Comparison of ENCODE assay signal across 17 mouse cellular contexts in the genomic region with DNA sequence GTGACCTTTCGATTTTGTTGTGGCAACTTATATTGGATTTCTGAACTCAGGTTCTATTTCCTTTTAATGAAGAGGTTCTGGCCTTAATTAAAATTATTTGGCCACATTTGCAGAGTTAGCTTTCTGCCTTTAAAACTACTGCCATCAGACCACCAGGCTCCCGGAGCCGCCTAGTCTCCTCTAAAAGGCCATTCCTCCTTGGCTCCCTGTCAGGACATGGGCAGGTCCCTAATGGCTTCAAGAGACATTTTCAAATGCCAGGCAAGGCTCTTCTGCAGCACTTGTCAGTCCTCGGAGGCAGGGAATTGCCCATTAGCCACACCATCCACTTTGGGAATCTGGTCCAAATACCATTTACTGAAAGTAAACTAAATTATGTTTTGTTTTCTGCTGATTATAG.
A peak's percentile ranks its signal among the peaks of the same experiment; 100 is the strongest.
DNase-seq lines count a peak whose midpoint lies in the region; ATAC-seq and TF ChIP-seq lines count a peak whose summit lies in the region.
"Had no signal": no experiment of that assay in that cellular context is flagged by ENCODE, and none has a peak within 500 bp of the region (broad histone marks: within the 10 kb centered on the region; RNA-seq: fewer than 3 reads in every experiment).

No protein-coding gene starts in this region.

- 0 out of 2 replicates have a peak, but pooled peaks cover 2% of the 10 kb centered on the region for H3K4me1 ChIP-seq in forebrain, embryonic 14.5 days (ENCODE audit: control insufficient read depth, insufficient read depth, low read length)
- H3K4me1 ChIP-seq in forebrain, postnatal 0 days (ENCODE audit: insufficient read depth), result no peaks in the 10 kb centered on the region
- H3K4me1 ChIP-seq in heart, embryonic 10.5 days, result no peaks in the 10 kb centered on the region

- H3K4me3 ChIP-seq in forebrain, embryonic 14.5 days (ENCODE audit: low read depth, low read length), result no peak overlapping the region
- no peak overlapping the region for H3K4me3 ChIP-seq in forebrain, postnatal 0 days (ENCODE audit: low read depth, low read length)
- H3K4me3 ChIP-seq in heart, embryonic 10.5 days, result no peak overlapping the region
- H3K4me3 ChIP-seq: heart, adult 2 months; hindbrain, embryonic 10.5 days; layer of hippocampus, adult 2 months; left cerebral cortex, adult 2 months; limb, embryonic 13.5 days; myocyte had no signal

- WGBS in forebrain, embryonic 14.5 days, result 78% methylated on average over 4 of the region's 4 CpGs
- WGBS in forebrain, postnatal 0 days, result 67% methylated on average over 4 of the region's 4 CpGs
- 79% methylated on average over 4 of the region's 4 CpGs for WGBS in heart, embryonic 10.5 days

- no peaks in the 10 kb centered on the region for H3K27me3 ChIP-seq in forebrain, embryonic 14.5 days (replicated peaks; ENCODE audit: control insufficient read depth, insufficient read depth, low read length)
- no peaks in the 10 kb centered on the region for H3K27me3 ChIP-seq in forebrain, postnatal 0 days (ENCODE audit: insufficient read depth, low read length)
- no peaks in the 10 kb centered on the region for H3K27me3 ChIP-seq in heart, embryonic 10.5 days (ENCODE audit: insufficient read depth, poor library complexity, severe bottlenecking)
- H3K27me3 ChIP-seq: limb, embryonic 13.5 days had no signal

- no peaks in the 10 kb centered on the region for H3K36me3 ChIP-seq in forebrain, embryonic 14.5 days (ENCODE audit: control insufficient read depth, insufficient read depth, low read length)
- H3K36me3 ChIP-seq in forebrain, postnatal 0 days (ENCODE audit: insufficient read depth), result no peaks in the 10 kb centered on the region
- H3K36me3 ChIP-seq in heart, embryonic 10.5 days, result no peaks in the 10 kb centered on the region
- H3K36me3 ChIP-seq: G1E; hindbrain, embryonic 10.5 days; limb, embryonic 13.5 days had no signal

- no peak overlapping the region for H3K9ac ChIP-seq in forebrain, embryonic 14.5 days (ENCODE audit: low read length)
- no peak overlapping the region for H3K9ac ChIP-seq in forebrain, postnatal 0 days
- H3K9ac ChIP-seq: limb, embryonic 13.5 days had no signal

- no peak for TF ChIP-seq CTCF in forebrain, postnatal 0 days (IDR thresholded peaks at IDR 0.05; ENCODE audit: low read depth)

- no peak for ATAC-seq in forebrain, embryonic 14.5 days
- ATAC-seq in forebrain, postnatal 0 days, result no peak

- H3K9me3 ChIP-seq in forebrain, embryonic 14.5 days (replicated peaks; ENCODE audit: control insufficient read depth, low read length), result no peaks in the 10 kb centered on the region
- no peaks in the 10 kb centered on the region for H3K9me3 ChIP-seq in forebrain, postnatal 0 days (ENCODE audit: low read length)
- no peaks in the 10 kb centered on the region for H3K9me3 ChIP-seq in heart, embryonic 10.5 days
- H3K9me3 ChIP-seq: G1E; hindbrain, embryonic 10.5 days; limb, embryonic 13.5 days had no signal

- no peak overlapping the region for H3K4me2 ChIP-seq in forebrain, embryonic 14.5 days (ENCODE audit: low read length)
- no peak overlapping the region for H3K4me2 ChIP-seq in forebrain, postnatal 0 days (ENCODE audit: low read depth)
- H3K4me2 ChIP-seq: limb, embryonic 13.5 days had no signal

- DNase-seq in forebrain, embryonic 14.5 days (ENCODE audit: low spot score), result no peak
- DNase-seq in forebrain, postnatal 0 days, result no peak
- DNase-seq in heart, postnatal 4 days, result peak; percentile 25
- no peak for DNase-seq in heart, embryonic 10.5 days (ENCODE audit: low spot score)
- peak; percentile 4 for DNase-seq in ovary, postnatal 36 days (ENCODE audit: low spot score)
- DNase-seq in ovary, postnatal 10 days (ENCODE audit: low spot score), result no peak
- peak; percentile 47 for DNase-seq in lung, postnatal 36 days
- no peak for DNase-seq in thymus, postnatal 14 days
- DNase-seq: cerebellum, adult 9-10 months; thymus, postnatal 36 days had no signal

- H3K27ac ChIP-seq in forebrain, embryonic 14.5 days (ENCODE audit: low read depth, low read length), result peak overlapping the region; percentile 18; the same call in 1 of the 2 replicates
- H3K27ac ChIP-seq in forebrain, postnatal 0 days (ENCODE audit: low read depth, low read length), result no peak overlapping the region
- no peak overlapping the region for H3K27ac ChIP-seq in heart, embryonic 10.5 days
- H3K27ac ChIP-seq: heart, adult 2 months; hindbrain, embryonic 10.5 days; layer of hippocampus, adult 2 months; left cerebral cortex, adult 2 months; limb, embryonic 13.5 days had no signal

Comparison
In these comparisons a context has a peak if more than half of its experiments do, and no peak if none do; other contexts are left out.
1. DNase-seq: peak in heart, postnatal 4 days (single experiment), ovary, postnatal 36 days (single experiment) and lung, postnatal 36 days (single experiment); none in forebrain, embryonic 14.5 days (single experiment), forebrain, postnatal 0 days (single experiment), heart, embryonic 10.5 days (single experiment), ovary, postnatal 10 days (single experiment) and thymus, postnatal 14 days (single experiment).